22 mouse cellular contexts compared by ENCODE assay signal in genomic region chr1:169519337-169519736, GRCm38 (mm10). TPM values are rescaled to one million over a fixed set of nuclear protein-coding genes. Genes with fewer than 3 reads are reported as not detected.
DNase-seq lines count a peak whose midpoint lies in the region; ATAC-seq and TF ChIP-seq lines count a peak whose summit lies in the region.
"Had no signal": no experiment of that assay in that cellular context is flagged by ENCODE, and none has a peak within 500 bp of the region (broad histone marks: within the 10 kb centered on the region; RNA-seq: fewer than 3 reads in every experiment).

No protein-coding gene starts in this region.

- H3K27ac ChIP-seq in layer of hippocampus, adult 2 months, result peak overlapping the region; percentile 78
- H3K27ac ChIP-seq: embryonic facial prominence, embryonic 10.5 days; liver, embryonic 12.5 days; macrophage; stomach, postnatal 0 days had no signal

- H3K27me3 ChIP-seq in megakaryocyte, embryonic 14.5 days (replicated peaks), result no peaks in the 10 kb centered on the region
- H3K27me3 ChIP-seq: liver, embryonic 12.5 days; Patski had no signal

- H3K9me3 ChIP-seq in megakaryocyte, embryonic 14.5 days, result no peaks in the 10 kb centered on the region
- H3K9me3 ChIP-seq: embryonic facial prominence, embryonic 10.5 days; liver, embryonic 12.5 days had no signal

- no peak for DNase-seq in frontal cortex, postnatal 25 days (ENCODE audit: low spot score in 2 of 2)
- DNase-seq in layer of hippocampus, adult 2 months (ENCODE audit: low spot score in 2 of 2), result peak; percentile 27 to 50
- DNase-seq in right cerebral cortex, postnatal 4 days, result peak; percentile 14
- no peak for DNase-seq in thymus, postnatal 0 days (ENCODE audit: low spot score)
- DNase-seq: B cell, adult 2 months; cerebellum, adult 11-12 months; cerebellum, postnatal 36 days; kidney, adult 9 months; kidney, postnatal 36 days; lung, embryonic 14.5 days; thymus, postnatal 25 days had no signal

- ATAC-seq in frontal cortex, adult (ENCODE audit: low TSS enrichment), result peak; percentile 95
- no peak for ATAC-seq in megakaryocyte, adult 5-6 weeks (ENCODE audit: poor library complexity, severe bottlenecking)
- ATAC-seq in CD4-positive, CD25-positive, alpha-beta regulatory T cell, adult 4 months, result no peak
- ATAC-seq: inflammation-experienced regulatory T-cells, adult 6 months; liver, embryonic 12.5 days; midbrain, embryonic 16.5 days; Patski had no signal

- TF ChIP-seq CTCF in layer of hippocampus, adult 2 months (conservative IDR thresholded peaks at IDR 0.05), result no peak

- peaks cover 73% of the 10 kb centered on the region for H3K36me3 ChIP-seq in megakaryocyte, embryonic 14.5 days (replicated peaks; ENCODE audit: low read length)

- H3K4me3 ChIP-seq in megakaryocyte, embryonic 14.5 days (replicated peaks), result peak overlapping the region; percentile 43
- H3K4me3 ChIP-seq in layer of hippocampus, adult 2 months, result 0 out of 2 replicates have a peak overlapping the region, but pooled peaks have one; percentile 15
- H3K4me3 ChIP-seq: embryonic facial prominence, embryonic 10.5 days; liver, embryonic 12.5 days had no signal

- H3K4me1 ChIP-seq in megakaryocyte, embryonic 14.5 days, result peaks cover 11% of the 10 kb centered on the region
- H3K4me1 ChIP-seq: embryonic facial prominence, embryonic 10.5 days; liver, embryonic 12.5 days had no signal

RNA-seq across cellular contexts. Expression of gene Nuf2, which starts 11.9 kb away (rescaled TPM):
- polyA plus RNA-seq in megakaryocyte, embryonic 14.5 days (2012; ENCODE audit: insufficient read depth, low replicate concordance), result 3.1 TPM in 1 of 2 replicates, not detected in the other
- total RNA-seq in megakaryocyte, adult 5-6 weeks (2015), result 80.0 and 82.6 TPM in 2 replicates
- total RNA-seq in megakaryocyte, adult 5-6 weeks (2017), result 143 and 162 TPM in 2 replicates
- 1 to 10 TPM; 3.2 to 4.1 TPM for total RNA-seq in layer of hippocampus, adult 2 months (2021)
- polyA plus RNA-seq in thymus, postnatal 0 days (2015; fragmentation: Nextera tagmentation; extraction: Ambion mirVana), result 51.7 and 55.2 TPM in 2 replicates
- 1 to 10 TPM; 3.9 to 6.6 TPM for polyA plus RNA-seq in CD4-positive, CD25-positive, alpha-beta regulatory T cell, adult 4 months (2017; shearing (Covaris generic))

Comparison
In these comparisons a context has a peak if more than half of its experiments do, and no peak if none do; other contexts are left out.
1. DNase-seq: peak in layer of hippocampus, adult 2 months (2 of 2) and right cerebral cortex, postnatal 4 days (single experiment); none in frontal cortex, postnatal 25 days (0 of 2) and thymus, postnatal 0 days (single experiment).